Mouse (Mus musculus): ENCODE measurements at regions not wholly inside any gene's neighbourhood (a gene's known extent, or its start where the extent isn't known, plus 50 kb on each side); places are given as distances from the start of the nearest gene placed in this dataset.

- no peak for DNase-seq (ENCODE audit: low spot score in 2 of 2)
Measured at GRCm38 (mm10) chr8:89766387-89766786, 581.8 kb downstream of the Tox3 start.

GRCm38 (mm10) chr8:89759531-89759930 lies 588.6 kb downstream of the Tox3 start:
- no peak for DNase-seq (ENCODE audit: low spot score in 2 of 2)

GRCm38 (mm10) chr8:89758695-89759094 lies 589.4 kb downstream of the Tox3 start:
- no peak for DNase-seq (ENCODE audit: low spot score in 2 of 2)

- no peak for DNase-seq (ENCODE audit: low spot score in 2 of 2)
Measured at GRCm38 (mm10) chr8:89755951-89756350, 592.2 kb downstream of the Tox3 start.

- DNase-seq (ENCODE audit: low spot score in 2 of 2) = no peak
Measured at GRCm38 (mm10) chr8:89751201-89751600, 596.9 kb downstream of the Tox3 start.

GRCm38 (mm10) chr8:89747726-89748125 lies 600.4 kb downstream of the Tox3 start:
- DNase-seq (ENCODE audit: low spot score in 2 of 2) = no peak

GRCm38 (mm10) chr8:89744267-89745028 lies 603.7 kb downstream of the Tox3 start:
- DNase-seq (ENCODE audit: low spot score in 2 of 2) = no peak

GRCm38 (mm10) chr8:89738657-89739056 lies 609.5 kb downstream of the Tox3 start:
- DNase-seq (ENCODE audit: low spot score in 2 of 2) = no peak

GRCm38 (mm10) chr8:89737636-89738035 lies 610.5 kb downstream of the Tox3 start:
- no peak for DNase-seq (ENCODE audit: low spot score in 2 of 2)

- DNase-seq (ENCODE audit: low spot score in 2 of 2) = no peak
Measured at GRCm38 (mm10) chr8:89727252-89727651, 620.9 kb downstream of the Tox3 start.

GRCm38 (mm10) chr8:89721684-89722305 lies 626.3 kb downstream of the Tox3 start:
- no peak for DNase-seq (ENCODE audit: low spot score in 2 of 2)

- DNase-seq (ENCODE audit: low spot score in 2 of 2) = no peak
Measured at GRCm38 (mm10) chr8:89713880-89714279, 634.3 kb downstream of the Tox3 start.

GRCm38 (mm10) chr8:89707341-89707928 lies 640.7 kb downstream of the Tox3 start:
- DNase-seq (ENCODE audit: low spot score in 2 of 2) = no peak

GRCm38 (mm10) chr8:89685696-89686095 lies 641.7 kb upstream of the Sall1 start:
- no peak for DNase-seq (ENCODE audit: low spot score in 2 of 2)

- no peak for DNase-seq (ENCODE audit: low spot score in 2 of 2)
Measured at GRCm38 (mm10) chr8:89680937-89681336, 637.0 kb upstream of the Sall1 start.

GRCm38 (mm10) chr8:89680341-89680740 lies 636.4 kb upstream of the Sall1 start:
- no peak for DNase-seq (ENCODE audit: low spot score in 2 of 2)

GRCm38 (mm10) chr8:89679551-89679950 lies 635.6 kb upstream of the Sall1 start:
- DNase-seq (ENCODE audit: low spot score in 2 of 2) = no peak

GRCm38 (mm10) chr8:89677266-89677665 lies 633.3 kb upstream of the Sall1 start:
- no peak for DNase-seq (ENCODE audit: low spot score in 2 of 2)

- no peak for DNase-seq (ENCODE audit: low spot score in 2 of 2)
Measured at GRCm38 (mm10) chr8:89673911-89674310, 629.9 kb upstream of the Sall1 start.

GRCm38 (mm10) chr8:89672631-89673030 lies 628.7 kb upstream of the Sall1 start:
- no peak for DNase-seq (ENCODE audit: low spot score in 2 of 2)

GRCm38 (mm10) chr8:89664911-89665689 lies 621.1 kb upstream of the Sall1 start:
- DNase-seq (ENCODE audit: low spot score in 2 of 2) = no peak

GRCm38 (mm10) chr8:89663859-89664258 lies 619.9 kb upstream of the Sall1 start:
- no peak for DNase-seq (ENCODE audit: low spot score in 2 of 2)

Data from adrenal gland, postnatal 4 days (tissue).